Mouse (Mus musculus): ENCODE results near the gene Krtap13. TPM values are rescaled to one million over a fixed set of nuclear protein-coding genes. Genes with fewer than 3 reads are reported as not detected.
"Not testable (repeated sequence)": the region's sequence is repeated elsewhere in the genome, so short reads cannot be mapped to it uniquely, and the experiment has no call there.

Gene Krtap13
- not detected in 2 replicates for polyA plus RNA-seq (2015; fragmentation: Nextera tagmentation; extraction: Ambion mirVana)

GRCm38 (mm10) chr16:88751535-88751934 lies at the start of gene Krtap13:
Gene Krtap13, minus strand, starts transcription at chr16:88751635.
- not testable (repeated sequence) for H3K27ac ChIP-seq; H3K9me3 ChIP-seq; H3K4me2 ChIP-seq; H3K36me3 ChIP-seq (replicated peaks); ATAC-seq (replicated peaks); H3K9ac ChIP-seq; H3K4me1 ChIP-seq; H3K4me3 ChIP-seq; H3K27me3 ChIP-seq (replicated peaks)
- 91% methylated on average over 3 of the region's 3 CpGs for WGBS

DNA sequence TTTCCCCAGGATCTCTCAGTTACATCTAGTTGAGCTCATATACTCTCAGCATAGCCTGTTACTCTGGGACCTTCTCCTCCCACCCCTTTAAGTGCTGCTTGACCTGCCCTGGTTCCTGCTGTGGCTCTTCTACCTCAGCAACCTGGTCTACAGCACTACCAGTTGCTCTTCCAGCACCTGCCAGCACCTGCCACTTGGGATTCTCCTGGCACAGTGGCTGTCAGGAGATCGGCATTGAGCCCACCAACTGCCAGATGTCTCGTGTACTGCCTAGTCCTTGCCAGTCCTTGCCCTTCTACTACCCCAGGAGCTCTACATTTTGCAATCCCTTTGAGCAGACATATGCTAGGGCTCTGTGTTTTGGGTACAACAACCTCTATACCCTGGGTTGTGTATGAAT lies 35.4 kb upstream of the Krtap13 start:
- Histone ChIP-seq H3K36me3 (replicated peaks) (no peaks in the 10 kb centered on the region), H3K27ac (no peak overlapping the region)

DNA sequence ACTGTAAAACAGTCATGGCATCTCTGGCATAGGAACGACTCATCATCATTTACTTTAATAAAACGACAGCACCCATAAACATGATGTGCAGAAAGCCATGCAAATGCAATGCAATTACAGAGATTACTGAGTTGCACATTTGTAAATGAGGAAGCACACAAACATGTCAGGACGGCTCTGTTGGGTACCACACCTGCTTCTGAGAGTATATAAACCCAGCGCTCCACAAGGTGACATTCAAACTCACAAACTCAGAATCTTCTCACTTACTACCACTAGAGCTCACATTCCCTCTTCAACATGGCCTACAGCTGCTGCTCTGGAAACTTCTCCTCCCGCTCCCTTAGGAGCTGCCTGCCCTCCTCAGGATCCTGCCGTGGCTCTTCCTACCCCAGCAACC lies 26.2 kb upstream of the Krtap13 start, which contains the start of gene Gm5965:
Gene Gm5965 (plus strand): TSS at position 301 of the 400 bp plus-strand sequence.
- Histone ChIP-seq H3K9ac (no peak within 1 kb of the TSS), H3K4me1 (no peaks in the 10 kb centered on the region), H3K36me3 (replicated peaks) (no peaks in the 10 kb centered on the region), H3K27ac (no peak within 1 kb of the TSS), H3K27me3 (replicated peaks) (no peaks in the 10 kb centered on the region), H3K4me2 (no peak within 1 kb of the TSS), H3K4me3 (no peak within 1 kb of the TSS), H3K9me3 (no peaks in the 10 kb centered on the region)
- 92% methylated on average over 6 of the region's 6 CpGs for WGBS
- no peak for ATAC-seq (replicated peaks)

More for the DNA sequence above, 35.4 kb upstream of the Krtap13 start:
- Histone ChIP-seq H3K9ac (no peak overlapping the region), H3K27me3 (replicated peaks) (no peaks in the 10 kb centered on the region), H3K9me3 (no peaks in the 10 kb centered on the region), H3K4me1 (no peaks in the 10 kb centered on the region), H3K4me2 (no peak overlapping the region), H3K4me3 (no peak overlapping the region)
- ATAC-seq (replicated peaks) = no peak
- 84% methylated on average over 2 of the region's 2 CpGs for WGBS

DNA sequence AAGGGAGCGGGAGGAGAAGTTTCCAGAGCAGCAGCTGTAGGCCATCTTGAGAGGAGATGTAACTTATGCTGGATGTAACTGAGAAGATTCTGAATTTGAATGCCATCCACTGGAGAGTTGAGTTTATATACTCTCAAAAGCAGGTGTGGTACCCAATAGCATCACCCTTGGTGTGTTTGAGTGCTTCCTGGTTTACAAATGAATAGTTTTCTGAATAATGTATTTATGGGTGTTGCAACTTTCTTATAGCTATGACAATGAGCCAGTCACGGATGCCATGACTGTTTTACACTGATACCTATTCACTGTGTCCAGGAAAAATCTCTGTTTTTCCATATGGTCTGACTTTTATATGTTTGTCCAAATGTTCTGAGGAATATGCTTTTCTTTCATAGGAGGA lies 22.7 kb upstream of the Krtap13 start, which contains the start of gene 2310057N15Rik:
Gene 2310057N15Rik (minus strand): TSS at position 101 of the 400 bp plus-strand sequence.
- Histone ChIP-seq H3K4me3 (no peak within 1 kb of the TSS), H3K4me1 (no peaks in the 10 kb centered on the region), H3K36me3 (replicated peaks) (no peaks in the 10 kb centered on the region), H3K4me2 (no peak within 1 kb of the TSS), H3K9me3 (no peaks in the 10 kb centered on the region), H3K27me3 (replicated peaks) (no peaks in the 10 kb centered on the region), H3K9ac (no peak within 1 kb of the TSS), H3K27ac (no peak within 1 kb of the TSS)
- 82% methylated on average over 2 of the region's 2 CpGs for WGBS
- no peak for ATAC-seq (replicated peaks)

- ATAC-seq (replicated peaks); H3K4me2 ChIP-seq; H3K27ac ChIP-seq; H3K27me3 ChIP-seq (replicated peaks); H3K9ac ChIP-seq; H3K9me3 ChIP-seq; H3K4me1 ChIP-seq; H3K4me3 ChIP-seq; H3K36me3 ChIP-seq (replicated peaks): not testable (repeated sequence)
- 82% methylated on average over 3 of the region's 3 CpGs for WGBS
Measured at GRCm38 (mm10) chr16:88758547-88758946, 7.1 kb upstream of the Krtap13 start, which contains the start of gene 2310034C09Rik. Gene 2310034C09Rik, plus strand, starts transcription at chr16:88758847.

GRCm38 (mm10) chr16:88747943-88748342 lies 3.5 kb downstream of the Krtap13 start:
- Histone ChIP-seq H3K4me2 (no peak overlapping the region), H3K27me3 (replicated peaks) (no peaks in the 10 kb centered on the region), H3K4me1 (no peaks in the 10 kb centered on the region), H3K9ac (no peak overlapping the region), H3K9me3 (no peaks in the 10 kb centered on the region), H3K4me3 (no peak overlapping the region), H3K36me3 (replicated peaks) (no peaks in the 10 kb centered on the region), H3K27ac (no peak overlapping the region)
- ATAC-seq (replicated peaks) = no peak
- 71% methylated on average over 4 of the region's 4 CpGs for WGBS

- WGBS = 47% methylated on average over 4 of the region's 4 CpGs
- Histone ChIP-seq H3K27ac (no peak overlapping the region), H3K27me3 (replicated peaks) (no peaks in the 10 kb centered on the region), H3K36me3 (replicated peaks) (no peaks in the 10 kb centered on the region), H3K4me1 (no peaks in the 10 kb centered on the region), H3K9me3 (no peaks in the 10 kb centered on the region), H3K9ac (no peak overlapping the region), H3K4me2 (no peak overlapping the region), H3K4me3 (no peak overlapping the region)
- 0 out of 2 replicates have a peak, but pooled peaks have one; percentile 48 for ATAC-seq (replicated peaks)
Measured at GRCm38 (mm10) chr16:88744750-88745340, 6.6 kb downstream of the Krtap13 start.

GRCm38 (mm10) chr16:88735391-88735790 lies 16.0 kb downstream of the Krtap13 start:
- no peaks in the 10 kb centered on the region for H3K36me3 ChIP-seq (replicated peaks)
- H3K4me1 ChIP-seq = no peaks in the 10 kb centered on the region
- no peak overlapping the region for H3K4me3 ChIP-seq
- 62% methylated on average over 2 of the region's 2 CpGs for WGBS
- no peaks in the 10 kb centered on the region for H3K9me3 ChIP-seq
- no peak overlapping the region for H3K9ac ChIP-seq
- ATAC-seq (replicated peaks) = no peak
- no peak overlapping the region for H3K27ac ChIP-seq
- H3K4me2 ChIP-seq = no peak overlapping the region
- H3K27me3 ChIP-seq (replicated peaks) = no peaks in the 10 kb centered on the region

- no peak for ATAC-seq (replicated peaks)
- 84% methylated on average over 4 of the region's 4 CpGs for WGBS
Measured at GRCm38 (mm10) chr16:88728812-88729275, 22.6 kb downstream of the Krtap13 start, which contains the start of gene Krtap13-1. Gene Krtap13-1, plus strand, starts transcription at chr16:88728862.

GRCm38 (mm10) chr16:88720031-88720430 lies 31.4 kb downstream of the Krtap13 start:
- WGBS = 11% methylated on average over 1 of the region's 1 CpGs

More at GRCm38 (mm10) chr16:88728812-88729275, 22.6 kb downstream of the Krtap13 start, which contains the start of gene Krtap13-1:
- Histone ChIP-seq H3K9me3 (no peaks in the 10 kb centered on the region), H3K4me1 (no peaks in the 10 kb centered on the region), H3K4me3 (no peak within 1 kb of the TSS), H3K9ac (no peak within 1 kb of the TSS), H3K27ac (no peak within 1 kb of the TSS), H3K36me3 (replicated peaks) (no peaks in the 10 kb centered on the region), H3K27me3 (replicated peaks) (no peaks in the 10 kb centered on the region), H3K4me2 (no peak within 1 kb of the TSS)

GRCm38 (mm10) chr16:88716549-88716948 lies 34.9 kb downstream of the Krtap13 start:
- no peak for ATAC-seq (replicated peaks)
- no peak overlapping the region for H3K27ac ChIP-seq
- no peak overlapping the region for H3K4me2 ChIP-seq
- H3K9ac ChIP-seq = no peak overlapping the region
- H3K27me3 ChIP-seq (replicated peaks) = no peaks in the 10 kb centered on the region
- no peak overlapping the region for H3K4me3 ChIP-seq
- H3K36me3 ChIP-seq (replicated peaks) = no peaks in the 10 kb centered on the region
- H3K4me1 ChIP-seq = no peaks in the 10 kb centered on the region
- no peaks in the 10 kb centered on the region for H3K9me3 ChIP-seq

More at GRCm38 (mm10) chr16:88720031-88720430, 31.4 kb downstream of the Krtap13 start:
- Histone ChIP-seq H3K27me3 (replicated peaks) (no peaks in the 10 kb centered on the region), H3K9ac (no peak overlapping the region), H3K9me3 (no peaks in the 10 kb centered on the region), H3K4me2 (no peak overlapping the region), H3K27ac (no peak overlapping the region), H3K36me3 (replicated peaks) (no peaks in the 10 kb centered on the region), H3K4me3 (no peak overlapping the region), H3K4me1 (no peaks in the 10 kb centered on the region)
- ATAC-seq (replicated peaks) = no peak

- Histone ChIP-seq H3K27ac (no peak overlapping the region), H3K4me2 (no peak overlapping the region), H3K4me3 (no peak overlapping the region), H3K9me3 (no peaks in the 10 kb centered on the region), H3K27me3 (replicated peaks) (no peaks in the 10 kb centered on the region), H3K36me3 (replicated peaks) (no peaks in the 10 kb centered on the region), H3K4me1 (no peaks in the 10 kb centered on the region), H3K9ac (no peak overlapping the region)
- ATAC-seq (replicated peaks) = no peak
- 81% methylated on average over 6 of the region's 6 CpGs for WGBS
Measured at GRCm38 (mm10) chr16:88711245-88711644, 40.2 kb downstream of the Krtap13 start.

GRCm38 (mm10) chr16:88710757-88711156 lies 40.7 kb downstream of the Krtap13 start:
- no peaks in the 10 kb centered on the region for H3K9me3 ChIP-seq
- H3K9ac ChIP-seq = no peak overlapping the region
- no peak overlapping the region for H3K4me2 ChIP-seq
- no peaks in the 10 kb centered on the region for H3K27me3 ChIP-seq (replicated peaks)
- WGBS = 82% methylated on average over 4 of the region's 4 CpGs
- no peaks in the 10 kb centered on the region for H3K4me1 ChIP-seq
- H3K36me3 ChIP-seq (replicated peaks) = no peaks in the 10 kb centered on the region
- H3K27ac ChIP-seq = no peak overlapping the region
- no peak overlapping the region for H3K4me3 ChIP-seq
- no peak for ATAC-seq (replicated peaks)

Measured in midbrain, embryonic 15.5 days (tissue).